ENCODE assay signal across 11 mouse cellular contexts in the genomic region with DNA sequence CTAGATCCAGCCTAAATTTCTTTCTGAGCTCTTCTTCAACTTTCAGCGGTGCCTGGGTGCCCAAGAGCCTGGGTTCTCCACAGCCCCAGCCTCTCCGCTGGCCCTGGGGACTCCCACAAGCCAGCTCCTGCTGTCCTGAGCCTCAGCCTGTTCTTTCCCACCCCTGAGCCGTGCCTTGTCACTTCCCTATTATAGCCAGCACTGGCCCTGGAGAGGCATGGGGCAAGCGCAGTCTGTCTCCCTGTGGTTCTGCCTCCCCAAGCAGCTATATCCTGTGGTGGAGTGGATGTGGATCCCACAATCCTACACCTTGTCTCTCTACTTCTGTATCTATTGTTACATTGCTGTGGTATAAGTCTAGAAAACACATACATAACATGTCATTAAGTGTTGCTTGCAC.
"Had no signal": no experiment of that assay in that cellular context is flagged by ENCODE, and none has a peak within 500 bp of the region (broad histone marks: within the 10 kb centered on the region; RNA-seq: fewer than 3 reads in every experiment).

No protein-coding gene starts in this region.

- DNase-seq: kidney, adult 2 months; kidney, postnatal 36 days; left cerebral cortex, postnatal 4 days; liver, postnatal 0 days; lung, embryonic 14.5 days; right cerebral cortex, postnatal 25 days; spleen, adult 18-20 months; thymus, postnatal 25 days had no signal

- ATAC-seq: liver, postnatal 0 days; lung, postnatal 0 days; midbrain, embryonic 13.5 days; midbrain, embryonic 16.5 days had no signal
